Mouse (Mus musculus): Measurements from ENCODE around the gene Lrrc74a.

DNA sequence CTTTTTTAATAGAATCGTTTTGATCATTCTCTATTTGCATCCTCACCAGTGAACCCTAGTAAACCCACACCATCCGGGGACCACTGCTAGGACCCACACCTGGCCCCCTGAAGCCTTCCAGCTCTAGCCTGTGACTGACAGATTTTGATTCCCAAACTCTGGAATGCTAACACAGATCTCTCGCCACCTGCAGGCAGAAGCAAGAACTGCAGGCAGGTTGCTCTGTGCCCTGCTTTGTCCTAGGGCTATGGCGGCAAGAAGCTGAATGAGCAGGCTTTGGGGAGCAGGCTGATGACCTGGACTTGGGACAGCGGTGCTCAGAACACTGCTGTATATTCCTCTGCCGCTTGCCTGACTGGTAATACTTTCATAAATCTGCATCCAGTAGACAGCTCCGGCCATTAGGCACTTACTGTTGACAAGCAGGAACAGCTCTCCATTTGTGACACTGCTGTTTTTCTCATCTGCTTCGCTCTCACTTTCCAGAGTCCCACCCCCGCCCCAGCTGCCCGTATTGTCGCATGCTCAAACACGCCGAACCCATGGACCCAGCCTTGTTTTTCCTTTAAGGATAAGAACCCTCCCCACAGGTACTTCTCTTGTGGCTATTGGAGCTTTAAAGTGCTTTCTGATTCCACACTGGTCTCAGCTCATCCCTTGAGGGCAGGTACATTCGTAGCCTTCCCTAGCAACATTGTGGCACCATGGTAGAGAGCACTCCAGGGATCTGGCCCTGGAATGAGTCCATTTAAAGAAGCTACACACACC is 64.8 kb downstream of the Lrrc74a start:
- TF ChIP-seq EP300 (IDR thresholded peaks at IDR 0.05; ENCODE audit: low read depth) (no peak), CTCF (IDR thresholded peaks at IDR 0.05; ENCODE audit: low read depth) (peak; percentile 95)

All from liver, postnatal 0 days (tissue).